Mouse (Mus musculus) neural tube, embryonic 11.5 days (tissue): ENCODE measurements around the gene Akr1d1. TPM values are rescaled to one million over a fixed set of nuclear protein-coding genes. Genes with fewer than 3 reads are reported as not detected.

Experiments used
- ATAC-seq: fragments of 200-750 bp; cut with Nextera tagmentation; 2 replicates; pipeline ENCODE4 v1.8.0; 2017; ENCODE audit warnings: moderate number of reproducible peaks, mild to moderate bottlenecking, moderate TSS enrichment, moderate library complexity; ENCODE audit not compliant: insufficient read depth, low FRiP score, low TSS enrichment
- DNase-seq: peaks from one replicate; pipeline ENCODE4 v3.0.0-alpha.2; 2015; ENCODE audit warnings: low spot score
- H3K27ac ChIP-seq: fragments of 300-500 bp; sonication (generic); 2 replicates; pipeline ENCODE4 v1.5.1; 2014; ENCODE audit warnings: low read depth, mild to moderate bottlenecking, low read length
- H3K27me3 ChIP-seq: fragments of 300-500 bp; sonication (generic); 2 replicates; pipeline ENCODE4 v1.6.1; 2014; ENCODE audit warnings: mild to moderate bottlenecking, low read length, mixed read lengths; ENCODE audit not compliant: control insufficient read depth, insufficient read depth
- H3K36me3 ChIP-seq: fragments of 300-500 bp; sonication (generic); 2 replicates; pipeline ENCODE4 v1.6.1; 2014; ENCODE audit warnings: mild to moderate bottlenecking, low read length, moderate library complexity, mixed read lengths; ENCODE audit not compliant: control insufficient read depth, insufficient read depth
- H3K4me1 ChIP-seq: fragments of 300-500 bp; sonication (generic); 2 replicates; pipeline ENCODE4 v1.6.1; 2014; ENCODE audit warnings: low read length, mixed read lengths; ENCODE audit not compliant: control insufficient read depth, insufficient read depth
- H3K4me2 ChIP-seq: fragments of 300-500 bp; sonication (generic); 2 replicates; pipeline ENCODE4 v1.6.1; 2014; ENCODE audit warnings: low read depth, mild to moderate bottlenecking, moderate library complexity
- H3K4me3 ChIP-seq: fragments of 300-500 bp; sonication (generic); 2 replicates; pipeline ENCODE4 v1.5.1; 2014; ENCODE audit warnings: low read depth, low read length
- H3K9ac ChIP-seq: fragments of 300-500 bp; sonication (generic); 2 replicates; pipeline ENCODE4 v1.6.1; 2014; ENCODE audit warnings: mild to moderate bottlenecking, low read length
- H3K9me3 ChIP-seq: fragments of 300-500 bp; sonication (generic); 2 replicates; pipeline ENCODE4 v1.6.1; 2016; ENCODE audit warnings: low read length; ENCODE audit not compliant: control insufficient read depth
- WGBS: fragments of 180-500 bp; shearing (Covaris S2); extraction: QIAGEN DNeasy Blood & Tissue Kit; methylation state at CpG from one replicate; pipeline ENCODE4 v1.1.7; 2014; 5-methylcytosine and 5-hydroxymethylcytosine counted together
- polyA plus RNA-seq: library from polyadenylated mRNA; unstranded; fragments of >200 nt; fragmentation: Nextera tagmentation; extraction: Ambion mirVana; gene quantifications from 2 replicates; pipeline ENCODE4 v1.2.1, GENCODE M21; 2014

Akr1d1 gene
- not detected in 2 replicates for polyA plus RNA-seq

DNA sequence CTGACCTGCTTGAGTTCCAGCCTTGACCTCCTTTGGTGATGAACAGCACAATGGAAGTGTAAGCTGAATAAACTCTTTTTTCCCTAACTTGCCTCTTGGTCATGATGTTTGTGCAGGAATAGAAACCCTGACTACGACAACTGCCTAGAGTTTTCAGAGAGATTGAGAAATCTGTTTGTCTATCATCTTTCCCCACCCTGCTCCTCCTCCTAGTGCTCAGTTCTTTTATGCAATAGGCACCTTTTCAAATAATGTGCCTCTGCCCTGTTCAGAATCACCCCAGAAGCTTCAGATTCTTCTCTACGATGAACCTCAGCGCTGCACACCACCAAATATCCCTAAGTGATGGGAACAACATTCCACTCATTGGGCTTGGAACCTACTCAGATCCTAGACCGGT, at the start of gene Akr1d1:
Gene Akr1d1 (plus strand): TSS at position 234 of the 400 bp plus-strand sequence.
- Histone ChIP-seq H3K9ac (no peak within 1 kb of the TSS), H3K4me1 (no peaks in the 10 kb centered on the region), H3K4me2 (no peak within 1 kb of the TSS), H3K27ac (no peak within 1 kb of the TSS), H3K9me3 (no peaks in the 10 kb centered on the region), H3K36me3 (no peaks in the 10 kb centered on the region), H3K27me3 (no peaks in the 10 kb centered on the region), H3K4me3 (no peak within 1 kb of the TSS)
- 96% methylated on average over 4 of the region's 4 CpGs for WGBS
- DNase-seq (no peak), ATAC-seq (no peak)

DNA sequence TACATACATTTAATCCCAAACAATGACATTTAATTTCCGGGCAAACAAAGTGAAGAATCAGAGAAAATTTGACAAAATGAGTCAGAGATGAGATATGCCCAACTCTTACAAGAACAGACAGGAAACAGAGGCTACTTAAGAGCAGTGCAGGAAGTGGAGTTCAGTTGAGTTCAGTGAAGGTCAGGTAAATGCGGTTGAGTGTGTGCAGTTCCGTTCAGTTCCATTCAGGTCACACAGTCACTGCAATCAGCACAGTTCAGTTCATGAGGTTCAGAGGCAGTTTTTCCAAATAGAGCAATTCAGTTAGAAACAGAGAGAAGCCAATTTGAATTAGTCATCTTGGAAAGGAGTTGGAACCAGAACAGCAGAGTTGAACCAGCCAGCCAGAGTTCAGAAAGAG, 48.8 kb upstream of the Akr1d1 start:
- Histone ChIP-seq H3K9ac (no peak overlapping the region), H3K4me2 (no peak overlapping the region), H3K9me3 (no peaks in the 10 kb centered on the region), H3K27ac (no peak overlapping the region), H3K4me1 (no peaks in the 10 kb centered on the region), H3K36me3 (no peaks in the 10 kb centered on the region), H3K27me3 (no peaks in the 10 kb centered on the region), H3K4me3 (no peak overlapping the region)
- ATAC-seq: no peak
- 91% methylated on average over 3 of the region's 3 CpGs for WGBS
- no peak for DNase-seq

DNA sequence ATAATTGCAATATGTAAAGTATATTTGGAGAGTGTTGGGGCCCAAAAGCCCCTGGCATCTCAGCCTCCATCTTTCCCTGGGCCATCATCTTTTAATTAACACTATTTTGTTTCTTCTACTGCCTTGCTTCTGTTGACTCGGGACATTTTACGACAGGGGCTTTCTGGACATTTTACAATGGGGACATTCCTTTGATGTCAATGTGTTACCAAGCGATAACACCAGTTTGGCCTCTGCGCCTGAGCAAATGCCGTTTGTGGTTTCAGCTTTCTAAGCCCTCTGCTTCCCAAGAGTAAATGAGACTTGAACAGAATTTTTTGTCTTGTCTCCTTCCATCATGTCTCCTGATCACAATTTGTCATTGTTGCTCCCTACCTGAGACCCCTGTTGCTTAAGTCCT, 46.7 kb upstream of the Akr1d1 start:
- H3K27ac ChIP-seq: no peak overlapping the region
- ATAC-seq (no peak), DNase-seq (no peak)
- no peak overlapping the region for H3K4me3 ChIP-seq
- no peak overlapping the region for H3K4me2 ChIP-seq
- no peaks in the 10 kb centered on the region for H3K9me3 ChIP-seq
- H3K36me3 ChIP-seq: no peaks in the 10 kb centered on the region
- H3K4me1 ChIP-seq: no peaks in the 10 kb centered on the region
- H3K27me3 ChIP-seq: no peaks in the 10 kb centered on the region
- WGBS: 11% methylated on average over 5 of the region's 5 CpGs
- no peak overlapping the region for H3K9ac ChIP-seq

DNA sequence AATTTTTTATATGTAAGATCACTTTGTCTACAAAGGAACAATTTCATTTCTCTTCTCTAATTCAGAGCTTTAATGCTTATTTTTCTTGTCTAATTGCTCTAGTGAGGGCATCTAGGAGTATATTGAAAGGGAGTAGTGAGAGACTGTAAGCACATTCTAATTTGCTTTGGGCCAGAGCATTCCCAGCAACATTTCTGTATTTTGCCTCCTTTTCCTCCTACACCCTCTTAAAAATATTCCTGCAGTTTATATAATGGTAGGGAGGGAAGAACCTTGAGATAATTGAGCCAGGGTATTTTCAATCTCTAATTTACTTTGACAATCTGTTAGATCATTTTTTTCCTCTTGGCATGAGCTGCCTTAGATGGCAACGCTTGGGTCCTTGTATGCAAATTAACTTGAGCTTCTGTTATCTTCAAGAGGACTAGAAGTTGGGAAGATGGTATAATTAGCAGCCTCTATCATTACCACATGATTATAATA, 45.3 kb upstream of the Akr1d1 start:
- Histone ChIP-seq H3K4me3 (no peak overlapping the region), H3K4me2 (no peak overlapping the region), H3K27me3 (no peaks in the 10 kb centered on the region), H3K4me1 (no peaks in the 10 kb centered on the region), H3K9ac (no peak overlapping the region), H3K9me3 (no peaks in the 10 kb centered on the region), H3K36me3 (no peaks in the 10 kb centered on the region), H3K27ac (no peak overlapping the region)
- no peak for DNase-seq
- 81% methylated on average over 1 of the region's 1 CpGs for WGBS
- no peak for ATAC-seq

DNA sequence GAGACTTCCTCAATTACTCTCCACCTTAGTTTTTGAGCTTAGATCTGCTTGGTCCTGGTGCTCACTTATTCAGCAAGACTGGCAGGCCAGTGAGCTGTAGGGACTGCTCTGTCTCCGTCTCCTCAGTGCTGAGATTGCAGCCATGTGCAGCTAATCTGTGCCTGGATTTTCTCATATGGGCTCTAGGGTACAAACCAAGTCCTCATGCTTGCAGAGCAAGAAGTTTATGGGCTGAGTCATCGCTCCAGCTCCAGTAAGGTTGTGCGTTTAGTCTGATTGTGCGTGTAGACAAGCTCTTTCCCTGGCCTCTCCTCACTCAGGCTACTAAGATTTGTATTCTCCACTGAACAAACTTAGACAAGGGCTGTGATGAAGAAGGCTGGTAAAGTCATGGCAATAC, 43.5 kb upstream of the Akr1d1 start:
- Histone ChIP-seq H3K9me3 (no peaks in the 10 kb centered on the region), H3K4me1 (no peaks in the 10 kb centered on the region), H3K4me2 (no peak overlapping the region), H3K4me3 (no peak overlapping the region), H3K9ac (no peak overlapping the region), H3K27ac (no peak overlapping the region), H3K27me3 (no peaks in the 10 kb centered on the region), H3K36me3 (no peaks in the 10 kb centered on the region)
- no peak for DNase-seq
- 89% methylated on average over 4 of the region's 4 CpGs for WGBS
- ATAC-seq: no peak

DNA sequence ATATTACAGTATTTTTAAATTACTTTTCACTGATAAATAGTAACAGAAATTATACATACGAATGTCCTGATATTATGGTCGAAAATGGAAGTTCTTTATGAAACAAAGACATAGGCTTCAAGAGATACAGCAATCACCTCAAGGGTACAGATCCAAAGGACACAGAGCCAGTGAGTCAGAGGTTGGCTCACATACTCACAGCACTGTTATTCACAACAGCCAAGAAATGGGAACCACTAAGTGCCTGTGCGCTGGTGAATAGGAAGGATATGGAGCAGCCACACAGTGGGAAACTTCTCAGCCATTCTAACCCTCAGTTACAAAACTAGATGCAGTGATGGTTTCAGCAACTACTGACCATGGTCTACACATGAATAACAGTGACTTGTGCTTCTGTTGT, 37.7 kb upstream of the Akr1d1 start:
- H3K9me3 ChIP-seq: no peaks in the 10 kb centered on the region
- no peaks in the 10 kb centered on the region for H3K4me1 ChIP-seq
- no peak overlapping the region for H3K4me2 ChIP-seq
- DNase-seq (no peak), ATAC-seq (no peak)
- no peak overlapping the region for H3K9ac ChIP-seq
- no peaks in the 10 kb centered on the region for H3K27me3 ChIP-seq
- WGBS: 86% methylated on average over 3 of the region's 3 CpGs
- H3K4me3 ChIP-seq: no peak overlapping the region
- H3K36me3 ChIP-seq: no peaks in the 10 kb centered on the region
- H3K27ac ChIP-seq: no peak overlapping the region

DNA sequence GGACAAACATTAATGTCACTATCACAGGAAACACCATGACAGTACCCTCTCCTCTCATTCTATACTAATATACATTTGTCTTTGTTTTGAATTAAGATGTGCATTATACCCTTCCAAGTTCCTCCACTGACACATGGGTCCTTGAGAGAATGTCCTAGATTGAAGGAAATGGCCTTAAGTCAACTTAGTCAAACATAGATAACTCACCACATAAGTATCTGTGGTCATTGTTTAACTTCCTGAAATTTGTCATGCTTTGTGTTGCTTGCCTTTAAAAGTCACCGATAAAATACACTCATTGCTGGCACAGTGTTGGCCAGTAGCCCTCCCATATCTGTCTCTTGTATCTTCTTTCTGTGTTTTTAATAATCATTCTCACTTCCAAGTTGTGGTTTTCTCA, 35.0 kb upstream of the Akr1d1 start:
- ATAC-seq (no peak), DNase-seq (no peak)
- Histone ChIP-seq H3K27me3 (no peaks in the 10 kb centered on the region), H3K4me2 (no peak overlapping the region), H3K9ac (no peak overlapping the region), H3K4me3 (no peak overlapping the region), H3K4me1 (no peaks in the 10 kb centered on the region), H3K27ac (no peak overlapping the region), H3K36me3 (no peaks in the 10 kb centered on the region), H3K9me3 (peaks cover 4% of the 10 kb centered on the region; the same call in 1 of the 2 replicates)
- WGBS: 95% methylated on average over 1 of the region's 1 CpGs

DNA sequence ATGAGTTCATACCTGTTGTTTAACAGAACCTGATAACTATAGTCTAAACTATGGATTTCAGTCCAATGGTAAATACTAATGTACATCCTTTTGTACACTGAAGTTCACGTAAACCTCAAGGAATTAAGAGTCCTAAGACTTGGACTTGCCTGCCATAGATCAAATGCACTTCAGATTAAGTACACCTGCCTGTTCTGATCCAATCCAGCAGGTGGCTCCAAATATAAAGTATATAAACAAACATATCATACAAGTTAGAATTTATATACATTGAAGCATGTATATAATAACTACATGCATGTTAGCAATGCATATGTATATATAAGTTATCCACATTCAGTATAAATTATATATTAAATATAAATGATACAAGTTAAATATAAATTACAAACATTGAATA, 33.1 kb upstream of the Akr1d1 start:
- Histone ChIP-seq H3K9ac (no peak overlapping the region), H3K27ac (no peak overlapping the region), H3K4me1 (no peaks in the 10 kb centered on the region), H3K36me3 (no peaks in the 10 kb centered on the region), H3K27me3 (no peaks in the 10 kb centered on the region), H3K4me2 (no peak overlapping the region), H3K4me3 (no peak overlapping the region), H3K9me3 (peaks cover 4% of the 10 kb centered on the region; the same call in 1 of the 2 replicates)
- WGBS: 95% methylated on average over 1 of the region's 1 CpGs
- DNase-seq (no peak), ATAC-seq (no peak)

DNA sequence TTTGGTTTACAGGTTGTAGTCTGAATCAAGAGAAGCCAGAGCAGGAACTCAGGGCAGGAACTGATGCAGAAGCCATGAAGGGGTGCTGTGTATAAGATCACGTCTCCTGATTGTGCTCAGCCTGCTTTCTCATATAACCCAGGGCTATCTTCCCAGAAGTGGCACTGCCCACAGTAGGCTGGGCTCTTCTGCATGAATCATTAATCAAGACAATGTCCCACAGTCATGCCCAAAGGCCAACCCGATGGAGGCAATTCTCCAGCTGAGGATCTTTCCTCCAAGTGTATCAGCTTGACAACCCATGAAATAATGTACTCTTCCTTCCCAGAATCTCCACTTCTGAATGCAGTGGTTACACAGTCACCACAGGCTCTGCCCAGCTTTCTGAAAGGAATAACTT, 24.4 kb upstream of the Akr1d1 start:
- WGBS: 74% methylated on average over 2 of the region's 2 CpGs
- H3K36me3 ChIP-seq: no peaks in the 10 kb centered on the region
- no peaks in the 10 kb centered on the region for H3K27me3 ChIP-seq
- H3K4me1 ChIP-seq: no peaks in the 10 kb centered on the region
- no peak overlapping the region for H3K4me2 ChIP-seq
- H3K27ac ChIP-seq: no peak overlapping the region
- ATAC-seq (no peak), DNase-seq (no peak)
- H3K4me3 ChIP-seq: no peak overlapping the region
- no peak overlapping the region for H3K9ac ChIP-seq
- no peaks in the 10 kb centered on the region for H3K9me3 ChIP-seq
